Mouse (Mus musculus) frontal cortex, adult 2 months (tissue): ENCODE results near the gene Cmya5. TPM values are rescaled to one million over a fixed set of nuclear protein-coding genes. Genes with fewer than 3 reads are reported as not detected.
"Not testable (repeated sequence)": the region's sequence is repeated elsewhere in the genome, so short reads cannot be mapped to it uniquely, and the experiment has no call there.

Source experiments
- DNase-seq, 2 experiments: peaks; one replicate each; pipeline ENCODE4 v3.0.0; 2022; ENCODE audit warnings: low spot score in 1 of 2; ENCODE audit errors: extremely low spot score in 1 of 2
- polyA plus RNA-seq: library from polyadenylated mRNA; depleted of rRNA; stranded (reverse); fragments of >200 nt; gene quantifications from 2 replicates; pipeline ENCODE4 v1.2.3, GENCODE M21; 2012

Gene Cmya5
- polyA plus RNA-seq, 1 experiment = 1.3 TPM

DNA sequence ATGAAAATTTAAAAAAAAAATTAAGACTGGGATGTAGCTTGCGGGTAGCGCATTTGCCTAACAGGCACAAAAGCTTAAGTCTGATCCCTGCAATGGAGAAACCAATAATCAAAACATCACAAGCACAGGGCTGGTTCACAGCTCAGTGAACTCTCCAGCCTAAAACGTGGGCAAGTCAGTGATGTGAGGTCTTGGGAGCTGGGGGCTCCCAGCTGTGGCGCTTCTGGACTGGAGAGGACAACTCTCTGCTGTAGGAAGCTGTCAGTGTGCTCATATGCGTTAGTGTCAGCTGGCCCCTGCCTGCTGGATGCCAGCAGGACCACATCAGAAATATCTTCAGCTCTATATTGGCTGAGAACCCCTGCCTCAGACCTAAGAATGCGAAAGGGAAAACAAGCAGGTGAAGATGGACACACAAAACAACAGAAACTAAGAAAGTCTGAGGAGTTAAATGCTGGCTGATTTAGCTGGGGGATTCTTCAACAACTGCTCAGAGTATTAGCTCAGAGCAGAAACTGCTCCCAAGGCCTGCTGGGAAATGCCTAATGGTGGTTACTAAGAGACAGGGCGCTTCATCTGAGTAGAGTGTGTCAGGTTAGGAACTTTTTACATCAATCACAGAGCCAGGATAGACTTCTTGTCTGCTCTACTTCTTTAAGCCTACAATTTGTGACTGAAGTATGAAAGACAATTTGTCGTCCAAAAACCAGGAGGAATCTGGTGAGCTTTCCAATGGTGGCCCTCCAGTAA lies 16.2 kb downstream of the Cmya5 start:
- DNase-seq = no peak

DNA sequence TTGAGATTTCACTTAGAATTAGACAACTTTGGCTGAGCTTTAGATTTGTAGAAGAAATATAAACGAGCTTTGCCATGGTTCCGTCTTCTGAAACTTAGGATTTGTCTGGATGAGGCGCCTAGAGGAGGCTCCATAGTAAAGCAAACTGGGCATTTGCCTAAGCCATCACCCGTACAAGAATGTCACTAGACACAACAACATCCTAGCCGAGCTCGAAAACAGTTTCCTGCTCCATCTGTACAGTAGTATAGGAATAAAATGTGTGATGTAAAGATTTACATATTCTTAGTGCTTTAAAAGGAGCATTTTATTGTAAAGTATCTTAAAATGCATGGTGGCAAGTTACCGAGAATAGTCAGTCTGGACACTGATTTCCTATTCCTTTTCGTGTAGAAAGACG lies 22.2 kb downstream of the Cmya5 start:
- DNase-seq = no peak

DNA sequence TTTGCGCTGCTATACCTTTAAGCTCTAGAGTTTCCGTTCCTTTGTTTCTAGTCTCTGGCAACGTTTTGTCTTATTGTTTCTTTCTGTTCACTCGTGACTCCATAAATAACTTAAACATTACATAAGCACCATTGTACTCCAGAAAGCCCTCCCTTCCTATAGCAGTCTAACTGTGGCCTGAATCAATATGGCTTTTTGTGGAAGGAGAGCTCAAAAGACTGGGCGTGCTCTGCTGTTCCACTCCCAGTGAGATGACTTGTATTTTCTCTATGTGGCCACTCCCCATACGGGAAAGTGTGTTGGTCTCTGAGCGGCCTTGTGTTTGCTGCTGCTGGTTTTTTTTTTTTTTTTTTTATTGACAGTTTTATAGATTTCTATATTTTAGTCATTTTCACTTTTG lies 27.3 kb downstream of the Cmya5 start:
- no peak for DNase-seq

DNA sequence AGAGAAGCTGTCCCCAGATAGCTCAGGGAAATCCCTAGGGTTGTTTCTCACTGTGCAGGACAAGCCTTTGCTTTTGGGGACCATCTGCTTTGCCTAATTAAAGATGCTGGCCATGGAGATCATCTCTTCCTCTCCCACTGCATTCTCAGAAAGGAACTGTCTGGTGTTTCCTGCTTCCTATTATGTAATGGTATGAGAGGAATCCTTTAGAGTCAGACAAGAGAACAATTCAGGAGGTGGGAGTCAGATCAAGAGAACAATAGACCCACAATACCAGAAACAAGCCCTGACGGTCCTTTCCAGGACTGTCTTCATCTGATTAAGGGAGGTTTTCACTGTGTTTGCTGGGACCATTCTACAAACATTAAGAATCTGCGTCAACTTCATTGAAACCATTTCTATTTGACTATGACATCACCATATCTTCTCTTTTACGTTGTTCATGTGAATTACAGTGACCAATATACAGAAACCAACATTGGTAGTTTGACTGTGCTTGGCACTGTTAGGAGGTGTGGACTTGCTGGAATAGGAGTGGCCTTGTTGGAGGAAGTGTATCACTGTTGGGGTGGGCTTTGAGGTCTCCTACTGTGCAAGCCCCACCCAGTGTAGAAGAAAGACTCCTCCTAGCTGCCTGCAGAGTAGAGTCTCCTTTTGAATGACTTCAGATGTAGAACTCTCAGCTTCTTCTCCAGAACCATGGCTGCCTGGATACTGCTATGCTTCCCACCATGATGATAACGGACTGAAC lies 42.0 kb downstream of the Cmya5 start:
- DNase-seq = no peak

DNA sequence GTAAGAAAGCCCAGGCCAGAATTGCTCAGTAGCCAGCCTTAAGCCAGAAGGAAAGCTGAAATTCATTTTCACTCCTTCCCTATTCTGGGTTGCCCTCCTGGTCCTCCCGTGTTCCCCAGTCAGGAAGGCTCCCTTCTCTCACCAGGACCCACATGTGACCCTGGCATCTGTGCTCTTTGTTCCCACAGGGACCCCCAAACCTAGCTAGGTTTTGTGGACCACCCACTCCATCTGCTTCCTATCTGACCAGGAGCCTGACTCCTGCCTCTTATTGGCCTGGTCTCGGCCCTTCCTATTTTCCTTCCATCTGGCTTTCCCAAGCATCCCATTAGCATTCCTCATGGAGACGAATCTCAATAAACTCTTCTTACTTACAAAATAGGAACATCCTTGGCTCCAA lies 45.9 kb downstream of the Cmya5 start:
- DNase-seq = no peak

DNA sequence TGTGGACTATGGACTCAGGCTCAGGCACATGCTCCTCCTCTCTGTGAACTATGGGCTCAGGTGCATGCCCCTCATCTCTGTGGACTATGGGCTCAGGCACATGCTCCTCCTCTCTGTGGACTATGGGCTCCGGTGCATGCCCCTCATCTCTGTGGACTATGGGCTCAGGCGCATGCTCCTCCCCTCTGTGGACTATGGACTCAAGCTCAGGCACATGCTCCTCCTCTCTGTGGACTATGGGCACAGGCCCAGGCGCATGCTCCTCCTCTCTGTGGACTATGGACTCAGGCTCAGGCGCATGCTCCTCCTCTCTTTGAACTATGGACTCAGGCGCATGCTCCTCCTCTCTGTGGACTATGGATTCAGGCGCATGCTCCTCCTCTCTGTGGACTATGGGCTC lies 47.9 kb downstream of the Cmya5 start:
- DNase-seq = no peak

DNA sequence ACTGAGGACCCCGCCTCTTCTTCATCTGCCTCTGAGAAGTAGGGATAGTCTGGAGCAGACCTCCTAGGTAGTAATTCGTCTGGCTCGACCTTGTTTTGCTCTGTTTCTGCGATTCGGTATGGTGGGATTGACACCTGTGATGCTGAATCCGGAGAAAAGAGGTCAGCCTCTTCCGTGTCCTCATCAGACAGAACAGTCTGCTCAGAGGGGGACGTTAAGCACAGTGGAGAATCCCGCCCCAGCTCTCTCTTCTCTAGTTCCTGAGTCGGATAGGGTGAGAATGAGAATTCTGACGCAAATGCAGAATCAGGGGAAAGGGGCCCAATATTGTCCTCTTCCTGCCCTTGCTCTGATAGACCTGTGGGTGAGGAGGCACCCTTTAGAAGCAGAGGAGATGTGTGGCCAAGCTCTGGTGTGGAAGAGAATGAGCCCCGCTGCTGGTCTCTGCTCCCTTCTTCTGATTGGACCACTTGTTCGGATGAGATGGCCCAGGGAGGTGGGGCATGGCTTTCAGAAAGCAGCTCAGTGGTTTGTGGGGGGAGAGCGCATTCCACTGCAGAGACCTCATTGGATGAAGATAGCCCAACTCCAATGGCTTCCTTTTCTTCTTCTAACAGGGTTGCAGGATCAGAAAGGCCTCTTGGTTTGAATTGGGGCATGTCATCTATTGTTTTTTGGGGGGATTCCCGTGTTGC lies 49.3 kb downstream of the Cmya5 start:
- no peak for DNase-seq

DNA sequence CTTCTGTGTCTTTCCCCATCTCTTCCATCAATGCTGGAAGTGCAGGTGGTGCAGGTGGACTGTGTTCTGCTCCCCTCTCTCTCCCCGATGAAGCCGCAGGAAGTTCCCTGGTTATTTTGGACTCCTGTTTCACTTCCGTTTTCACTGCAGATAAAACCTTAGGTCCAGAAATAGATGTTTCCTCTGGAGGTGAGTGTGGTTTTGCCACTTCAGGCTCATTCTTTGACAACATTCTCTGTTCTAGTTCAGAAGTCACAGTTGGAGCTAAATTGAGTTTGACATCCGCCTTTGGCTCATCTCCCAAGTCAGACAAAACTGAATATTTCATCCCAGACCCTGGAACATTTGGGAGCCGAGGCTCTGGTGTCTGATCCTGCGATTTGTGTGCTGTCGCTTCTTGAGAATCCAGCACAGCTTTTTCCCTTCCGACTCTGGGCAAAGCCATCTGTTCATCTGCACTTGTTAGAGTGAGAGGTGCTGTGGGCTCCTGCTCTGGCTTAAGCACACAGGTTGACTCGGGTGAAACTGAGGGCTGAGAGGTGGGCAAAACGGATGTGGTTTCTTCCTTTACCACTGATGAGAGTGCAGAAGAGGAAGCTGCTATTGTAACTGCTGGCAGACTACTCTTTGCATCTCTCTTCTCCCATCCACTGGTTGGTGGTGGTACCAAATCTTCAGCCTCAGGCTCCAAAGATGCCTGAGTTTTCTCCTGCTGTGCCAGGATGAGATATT lies 50.2 kb downstream of the Cmya5 start:
- peak in 1 of 2 experiments; percentile 68 for DNase-seq

DNA sequence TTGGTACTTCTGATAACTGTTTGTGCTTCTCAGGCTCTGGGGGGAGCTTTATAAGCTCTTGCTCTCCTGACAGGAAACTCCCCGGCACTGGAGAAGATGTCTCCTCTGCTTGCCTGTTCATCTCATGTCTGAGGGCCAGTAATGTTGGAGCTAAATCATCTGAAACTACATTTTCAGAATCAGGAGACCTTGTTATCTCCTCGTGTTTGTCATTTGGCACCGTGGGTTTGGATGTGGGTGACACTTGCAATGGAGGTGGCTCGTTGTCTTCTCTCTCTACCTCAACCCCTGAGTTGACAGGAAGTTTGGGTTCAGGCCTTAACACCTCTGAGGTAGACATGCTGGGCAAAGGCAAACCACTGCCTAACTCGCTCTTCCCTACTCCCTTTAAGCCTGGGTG lies 50.8 kb downstream of the Cmya5 start:
- DNase-seq = no peak

DNA sequence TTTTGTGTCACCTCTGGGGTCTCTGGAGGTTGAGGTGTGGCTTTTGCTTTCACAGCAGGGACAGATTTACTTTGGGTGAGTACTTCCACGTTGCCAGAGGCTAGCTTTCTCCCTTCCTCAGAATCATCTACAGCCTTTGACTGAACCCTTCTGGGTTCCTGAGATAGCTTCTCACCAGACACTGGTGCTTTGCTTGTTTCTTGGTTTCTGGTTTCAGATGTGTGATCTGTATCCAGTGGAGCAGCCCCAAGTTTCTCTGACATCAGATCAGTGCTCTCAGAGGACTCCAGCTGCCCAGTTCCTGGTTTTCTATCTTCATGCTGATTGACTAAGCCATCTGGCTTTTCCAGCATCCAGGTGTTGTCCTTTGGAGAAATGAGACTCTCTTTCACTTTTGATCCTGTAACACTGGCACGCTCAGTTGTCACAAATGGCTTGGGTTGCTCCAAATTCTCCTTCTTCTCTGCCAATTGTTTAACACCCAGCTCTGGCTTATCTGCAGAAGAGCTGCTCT lies 51.6 kb downstream of the Cmya5 start:
- peak in 1 of 2 experiments; percentile 13 for DNase-seq

DNA sequence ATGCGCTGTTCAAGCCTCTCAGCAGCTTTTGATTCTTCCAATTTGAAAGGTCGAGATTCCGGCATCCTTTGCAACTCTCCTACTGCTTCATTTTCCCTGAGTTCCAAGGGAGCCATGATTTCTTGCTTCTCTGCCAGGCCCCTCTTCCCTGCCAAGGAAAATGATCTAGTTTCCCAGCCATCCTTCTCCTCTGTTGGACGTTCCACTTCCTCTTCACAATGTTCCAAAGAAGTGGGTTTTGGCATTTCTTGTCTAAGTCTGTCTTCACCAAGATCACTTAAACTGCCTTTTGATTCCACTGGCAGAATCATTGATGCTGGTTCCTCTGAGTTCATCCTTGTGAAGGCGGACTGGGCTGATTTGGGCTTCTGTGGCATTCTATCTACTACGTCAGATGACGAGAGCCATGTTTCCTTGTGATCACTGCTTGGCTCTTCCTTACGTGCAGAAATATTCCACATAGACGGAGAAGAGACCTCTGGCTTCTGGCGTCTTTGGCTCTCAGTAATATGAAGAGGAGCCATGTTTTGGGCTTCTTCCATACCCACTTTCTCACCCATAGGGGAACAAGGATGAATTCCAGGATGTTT lies 52.6 kb downstream of the Cmya5 start:
- peak in 1 of 2 experiments; percentile 67 for DNase-seq

DNA sequence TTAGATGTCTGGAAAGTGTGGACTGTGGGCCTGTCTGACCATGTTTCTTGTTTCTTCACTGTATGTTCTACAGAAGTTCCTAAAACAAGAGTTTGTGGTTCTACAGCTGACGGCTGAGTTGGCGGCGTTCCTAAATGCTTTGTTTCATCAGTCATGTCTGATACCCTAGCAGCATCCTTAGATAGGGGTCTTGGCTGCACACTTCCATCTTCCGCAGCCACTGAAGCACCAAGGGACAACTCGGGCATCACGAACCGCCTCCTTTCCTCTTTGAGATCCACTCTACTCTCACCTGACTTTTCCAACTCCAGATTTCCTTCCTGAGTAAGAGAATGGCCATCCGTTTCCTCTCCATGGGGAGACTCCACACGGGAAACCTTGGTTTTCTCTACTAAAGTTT lies 53.3 kb downstream of the Cmya5 start:
- no peak for DNase-seq

DNA sequence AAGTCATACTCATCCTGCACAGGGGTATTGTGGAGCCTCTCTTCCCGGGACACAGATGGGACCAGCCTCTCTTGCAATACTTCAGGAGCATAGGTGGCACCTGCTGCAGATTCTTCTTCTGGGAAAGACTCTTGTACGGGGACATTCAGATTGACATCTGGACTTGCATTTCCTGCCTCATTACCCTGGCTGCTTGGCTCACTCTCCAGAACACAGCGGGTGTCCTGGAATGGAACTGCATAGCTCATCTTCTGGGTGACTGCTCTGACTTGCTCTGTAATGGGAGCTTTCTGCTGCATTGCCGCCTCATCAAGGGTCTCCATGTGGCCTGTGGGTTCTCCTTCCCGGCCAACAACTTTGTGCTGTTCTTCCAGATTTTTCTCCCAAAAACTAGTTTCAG lies 55.0 kb downstream of the Cmya5 start:
- no peak for DNase-seq

DNA sequence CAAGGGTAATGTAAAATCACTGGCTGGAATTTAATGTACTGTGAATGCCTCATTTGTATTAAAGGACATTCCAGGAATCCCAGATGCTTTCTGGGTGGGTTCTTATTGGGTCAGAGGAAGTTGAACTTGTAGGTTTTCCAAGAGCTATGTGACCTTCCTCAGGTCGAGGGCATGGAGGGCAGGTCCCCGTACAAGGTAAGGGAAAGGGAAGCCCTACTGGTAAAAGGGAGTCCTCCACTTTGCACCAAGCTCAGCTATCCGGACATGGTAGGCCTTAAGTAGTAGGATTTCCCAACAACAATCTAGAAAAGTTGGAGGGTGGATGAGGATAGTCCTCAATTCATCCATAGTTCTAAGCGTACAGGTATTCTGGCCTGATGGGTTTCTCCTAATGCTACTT lies 58.8 kb downstream of the Cmya5 start:
- DNase-seq = no peak

DNA sequence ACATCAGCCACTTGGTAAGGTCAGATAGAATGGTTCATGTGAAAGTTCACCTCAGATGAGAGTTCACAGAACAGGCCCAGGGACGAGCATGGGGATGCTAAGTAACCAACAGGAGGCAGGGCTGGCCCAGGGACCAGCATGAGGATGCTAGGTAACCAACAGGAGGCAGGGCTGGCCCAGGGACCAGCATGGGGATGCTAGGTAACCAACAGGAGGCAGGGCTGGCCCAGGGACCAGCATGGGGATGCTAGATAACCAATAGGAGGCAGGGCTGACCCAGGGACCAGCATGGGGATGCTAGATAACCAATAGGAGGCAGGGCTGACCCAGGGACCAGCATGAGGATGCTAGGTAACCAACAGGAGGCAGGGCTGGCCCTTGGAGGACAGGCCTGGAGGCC lies 62.2 kb downstream of the Cmya5 start:
- DNase-seq = not testable (repeated sequence)

DNA sequence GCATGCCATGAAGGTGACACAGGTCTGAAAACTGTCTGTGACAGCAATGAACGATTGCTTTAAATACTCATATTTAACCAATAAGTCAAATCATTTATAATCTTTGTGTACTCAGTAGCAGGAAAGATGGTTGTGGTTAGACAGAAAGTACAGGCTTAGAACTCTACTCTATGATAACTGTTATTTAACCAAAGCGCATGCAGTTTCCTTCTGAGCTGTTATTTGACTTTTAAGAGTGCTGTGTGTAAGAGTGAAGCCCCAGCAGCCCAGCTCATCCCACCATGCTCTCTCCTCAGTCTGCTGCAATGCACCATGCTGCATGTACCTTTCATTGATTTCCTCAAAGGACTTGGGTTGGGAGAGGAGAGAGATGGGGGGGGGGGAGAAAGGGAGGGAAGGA lies 63.7 kb downstream of the Cmya5 start:
- no peak for DNase-seq

DNA sequence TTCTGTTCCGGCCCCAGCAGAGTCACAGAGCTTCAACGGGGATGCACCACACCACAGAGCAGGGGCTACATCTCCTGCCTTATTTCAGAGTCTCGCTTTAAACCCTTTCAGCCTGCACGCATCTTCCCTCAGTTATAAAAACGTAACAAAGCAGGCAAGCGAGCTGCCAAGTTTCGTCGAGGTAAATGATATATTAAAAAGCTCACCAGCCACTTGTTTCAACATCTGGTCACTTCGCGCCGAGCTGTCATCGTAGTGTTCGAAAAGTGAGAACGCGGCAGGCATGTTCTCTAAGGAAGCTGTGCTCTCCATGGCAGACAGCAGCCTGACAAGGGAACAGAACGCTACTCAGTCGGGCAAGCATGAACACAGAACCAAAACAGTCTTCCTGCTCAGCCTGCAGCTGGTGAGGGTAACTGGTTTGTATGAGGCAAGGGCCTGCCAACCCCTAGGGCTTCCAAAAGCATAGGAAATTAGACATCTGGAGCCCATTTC lies 70.3 kb downstream of the Cmya5 start:
- DNase-seq = peak in 1 of 2 experiments; percentile 48

DNA sequence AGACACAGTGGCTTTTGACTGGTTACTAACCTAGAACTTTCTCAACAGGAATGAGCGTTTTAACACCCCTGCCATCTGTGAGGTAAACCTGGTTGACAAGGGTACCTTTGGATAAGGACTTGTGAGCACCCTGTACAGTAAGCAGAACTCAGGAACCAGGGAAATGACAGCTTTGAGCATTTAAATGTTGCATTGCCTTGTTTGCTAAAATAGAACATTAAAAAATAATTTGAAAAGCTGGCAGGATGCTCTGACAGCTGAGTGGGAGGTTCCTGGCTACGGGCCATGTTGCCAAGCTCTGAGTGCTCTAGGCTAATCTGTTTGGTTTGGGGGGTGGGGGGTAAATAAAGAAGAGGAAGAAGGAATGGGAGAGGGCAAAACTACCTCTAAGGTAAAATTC lies 70.9 kb downstream of the Cmya5 start:
- peak in 1 of 2 experiments; percentile 78 for DNase-seq

DNA sequence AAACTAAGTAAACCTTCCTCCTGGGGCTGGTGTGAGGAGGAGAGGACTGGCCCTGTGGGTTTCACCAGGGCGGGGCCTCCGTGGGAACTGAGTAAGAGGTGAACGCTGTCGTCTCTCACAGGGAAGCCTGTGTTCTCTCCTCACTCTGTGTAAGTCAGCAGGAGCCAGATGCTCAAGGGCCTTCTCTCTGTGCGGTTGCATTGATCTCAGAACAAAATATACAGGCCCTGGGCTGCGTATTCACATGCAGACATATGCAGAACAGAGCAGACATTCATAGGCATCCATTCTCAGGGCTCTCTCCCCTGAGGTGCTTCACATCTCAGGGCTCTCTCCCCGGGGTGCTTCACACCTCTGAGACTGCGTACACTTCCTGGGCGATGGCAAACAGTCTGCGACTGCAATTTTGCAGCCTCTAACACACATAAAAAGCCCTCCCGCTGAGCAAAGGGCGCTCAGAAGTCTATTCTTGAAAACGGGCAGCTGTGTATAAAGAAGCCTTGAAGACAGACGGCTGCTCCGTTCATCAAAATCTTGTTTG lies 71.6 kb downstream of the Cmya5 start:
- peak in 1 of 2 experiments; percentile 35 for DNase-seq

DNA sequence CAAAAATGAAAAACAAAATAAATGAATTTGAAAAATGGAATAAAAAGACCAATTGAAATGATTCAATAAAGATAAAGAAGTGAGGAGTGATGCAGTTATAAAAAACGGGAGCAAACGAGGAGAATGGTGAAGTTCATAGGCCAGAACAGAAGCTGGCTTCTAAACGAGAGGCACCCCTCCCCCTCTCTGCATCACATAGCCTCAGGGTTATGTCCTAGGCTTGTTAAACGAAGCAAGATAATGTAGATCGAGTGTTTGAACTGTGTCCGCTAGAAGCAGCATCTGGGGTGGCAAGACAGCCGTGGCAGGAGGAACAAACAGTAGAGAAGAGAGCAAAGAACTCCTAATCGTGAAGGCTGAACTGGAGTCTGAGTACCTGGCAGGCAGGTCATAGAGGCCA lies 74.1 kb downstream of the Cmya5 start:
- DNase-seq = no peak
